Mouse (Mus musculus) frontal cortex, adult (tissue): ENCODE data around the gene Nckap1.
A peak's percentile ranks its signal among the peaks of the same experiment; 100 is the strongest.

Experiments
- ATAC-seq: cut with Nextera tagmentation; 2 replicates; pipeline ENCODE4 v1.9.2; 2017; ENCODE audit warnings: mild to moderate bottlenecking, moderate library complexity, mixed read lengths; ENCODE audit not compliant: low TSS enrichment

Gene Nckap1

DNA sequence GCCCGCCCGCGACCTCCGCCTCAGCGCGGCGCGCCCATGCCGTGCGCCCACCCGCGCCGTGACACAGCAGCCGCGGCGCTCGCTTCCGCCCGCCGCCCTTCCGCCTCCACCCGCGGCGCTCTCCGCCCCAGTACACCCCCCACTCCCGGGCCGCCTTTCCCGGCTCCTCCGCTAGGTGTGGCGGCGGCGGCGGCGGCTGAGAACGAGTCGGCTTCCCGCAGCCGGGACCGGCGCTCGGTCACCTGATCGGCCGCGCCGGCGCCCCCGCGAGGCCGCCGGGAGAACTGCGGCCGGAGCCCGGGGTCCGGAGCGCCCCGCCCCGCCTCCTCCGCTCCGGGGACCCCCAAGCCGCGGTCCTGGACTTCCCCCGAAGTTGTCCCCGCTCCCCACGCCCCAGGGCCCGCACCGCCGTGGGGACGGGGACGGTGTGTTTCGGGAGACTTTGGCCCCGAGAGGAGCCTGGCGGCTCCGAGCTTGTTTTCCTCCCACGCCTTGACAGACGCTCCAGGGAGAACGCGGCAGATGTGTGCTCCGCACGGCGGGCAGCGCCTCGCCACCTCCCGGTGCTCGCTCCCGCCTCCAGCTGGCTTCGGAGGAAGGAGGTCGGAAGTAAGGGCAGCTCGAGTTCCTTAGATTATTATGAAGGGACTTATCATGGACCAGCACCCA is at the start of gene Nckap1:
Nckap1 (minus strand) TSS at position 338 of the 669 bp plus-strand sequence.
- ATAC-seq, result peak; percentile 86

GRCm38 (mm10) chr2:80624523-80624922 is 43.3 kb upstream of the Nckap1 start:
- peak; percentile 50 for ATAC-seq

GRCm38 (mm10) chr2:80621921-80622320 is 40.7 kb upstream of the Nckap1 start:
- no peak for ATAC-seq

GRCm38 (mm10) chr2:80618991-80619390 is 37.8 kb upstream of the Nckap1 start:
- no peak for ATAC-seq

GRCm38 (mm10) chr2:80616854-80617737 is 35.9 kb upstream of the Nckap1 start, which contains the start of the genes Dusp19 and Nup35:
Gene Dusp19, plus strand, starts transcription at chr2:80617045.
Gene Nup35, plus strand, starts transcription at chr2:80617236.
- peak; percentile 98 for ATAC-seq

DNA sequence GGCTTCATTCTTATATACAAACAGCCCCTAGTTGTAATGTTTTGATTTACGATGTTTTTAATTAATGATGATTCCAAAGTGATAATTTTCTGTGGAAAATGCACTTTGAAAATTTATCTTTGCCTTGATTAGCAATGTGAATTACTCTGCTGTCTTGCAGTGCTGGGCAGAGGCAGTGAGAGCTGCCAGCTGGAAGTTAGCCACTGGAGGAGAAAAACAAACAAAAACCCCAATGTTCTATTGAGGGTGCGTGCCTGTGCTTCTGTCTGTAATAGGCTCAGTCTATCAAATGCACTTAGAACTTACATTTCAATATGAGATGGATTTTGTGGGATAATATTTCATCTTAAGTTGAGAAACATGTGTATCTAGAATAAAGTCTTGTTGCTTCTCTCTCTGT is 31.6 kb upstream of the Nckap1 start:
- 0 out of 2 replicates have a peak, but pooled peaks have one; percentile 36 for ATAC-seq

GRCm38 (mm10) chr2:80612286-80612685 is 31.1 kb upstream of the Nckap1 start:
- no peak for ATAC-seq

GRCm38 (mm10) chr2:80603771-80604426 is 22.7 kb upstream of the Nckap1 start:
- peak; percentile 69 for ATAC-seq

GRCm38 (mm10) chr2:80602756-80603155 is 21.6 kb upstream of the Nckap1 start:
- ATAC-seq, result no peak

GRCm38 (mm10) chr2:80600611-80601010 is 19.4 kb upstream of the Nckap1 start:
- ATAC-seq, result no peak

- ATAC-seq, result peak; percentile 69
Observed at GRCm38 (mm10) chr2:80599850-80600249, 18.7 kb upstream of the Nckap1 start.

DNA sequence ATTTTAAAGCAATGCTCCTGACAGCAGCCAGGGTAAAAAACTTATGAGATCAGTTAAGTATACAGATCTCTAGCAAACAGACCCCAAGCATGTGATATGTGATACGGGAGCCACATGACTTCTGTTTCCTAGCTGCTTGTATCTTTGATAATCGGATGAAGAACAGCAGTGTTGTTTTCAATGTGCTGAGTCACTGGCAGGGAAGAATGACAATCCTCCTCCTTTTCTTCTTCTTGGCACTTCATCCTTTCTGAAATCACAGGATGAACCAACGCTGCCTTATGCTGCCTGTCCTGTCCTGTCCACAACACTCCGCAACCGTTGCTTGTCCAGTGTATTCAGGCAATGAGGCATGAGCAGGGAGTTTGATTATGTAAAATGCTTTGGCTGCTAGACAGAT is 15.8 kb upstream of the Nckap1 start:
- peak; percentile 51 for ATAC-seq

GRCm38 (mm10) chr2:80594215-80594918 is 13.2 kb upstream of the Nckap1 start:
- ATAC-seq, result peak; percentile 81

DNA sequence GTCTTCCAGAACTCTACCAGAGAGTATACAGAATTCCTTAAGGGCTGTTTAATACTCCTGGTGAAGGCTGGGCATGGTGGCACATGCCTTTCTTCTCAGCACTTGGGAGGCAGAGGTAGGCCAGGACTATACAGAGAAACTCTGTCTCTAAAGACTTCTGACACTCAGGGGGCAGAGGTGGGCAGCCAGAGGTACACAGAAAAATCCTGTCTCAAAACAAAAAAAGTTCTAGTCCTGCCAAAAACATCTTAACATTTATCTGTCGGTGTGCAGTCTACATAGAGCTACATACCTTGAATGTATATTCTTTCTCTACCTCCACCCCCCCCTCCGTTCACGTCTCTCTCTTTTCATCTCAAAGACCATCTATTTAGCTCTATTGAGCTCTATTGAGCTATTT is 1.2 kb upstream of the Nckap1 start:
- ATAC-seq, result no peak

DNA sequence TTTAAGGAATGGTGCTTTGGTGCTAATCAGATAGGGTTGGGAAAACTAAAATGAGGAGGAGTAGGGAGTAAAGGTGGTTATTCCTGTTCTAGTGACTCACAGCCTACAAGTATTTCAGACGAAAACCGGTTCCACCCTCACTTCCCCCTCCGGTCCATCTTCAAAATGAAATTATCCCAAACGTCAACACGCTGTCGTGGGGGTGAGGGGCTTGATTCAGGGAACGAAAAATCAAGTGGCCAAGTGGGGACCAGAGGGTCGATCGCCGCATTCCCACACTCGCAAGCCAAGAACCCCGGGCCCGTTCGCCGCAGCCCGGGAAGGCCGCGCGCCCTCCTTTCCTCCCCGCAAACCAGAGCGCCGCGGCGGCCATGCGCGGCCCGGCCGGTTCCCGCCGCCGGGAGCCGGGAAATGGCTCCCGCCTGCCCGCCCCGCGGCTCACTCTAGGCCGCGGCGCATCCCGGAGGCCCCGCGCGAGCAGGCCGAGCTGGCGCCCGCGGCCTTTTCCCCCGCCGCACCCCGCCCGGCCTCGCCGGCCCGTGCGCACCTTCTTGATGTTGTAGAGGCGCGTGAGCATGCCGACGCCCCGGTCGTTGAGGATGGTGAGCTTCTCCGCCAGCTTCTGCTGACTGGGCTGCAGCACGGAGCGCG is 744 bp downstream of the Nckap1 start:
- peak; percentile 26 for ATAC-seq

- no peak for ATAC-seq
Observed at GRCm38 (mm10) chr2:80579253-80579891, 1.8 kb downstream of the Nckap1 start.

GRCm38 (mm10) chr2:80577286-80577685 is 3.9 kb downstream of the Nckap1 start:
- no peak for ATAC-seq

- peak; percentile 86 for ATAC-seq
Observed at GRCm38 (mm10) chr2:80570656-80571055, 10.5 kb downstream of the Nckap1 start.

- ATAC-seq, result peak; percentile 53
Observed at GRCm38 (mm10) chr2:80567411-80567810, 13.8 kb downstream of the Nckap1 start.

DNA sequence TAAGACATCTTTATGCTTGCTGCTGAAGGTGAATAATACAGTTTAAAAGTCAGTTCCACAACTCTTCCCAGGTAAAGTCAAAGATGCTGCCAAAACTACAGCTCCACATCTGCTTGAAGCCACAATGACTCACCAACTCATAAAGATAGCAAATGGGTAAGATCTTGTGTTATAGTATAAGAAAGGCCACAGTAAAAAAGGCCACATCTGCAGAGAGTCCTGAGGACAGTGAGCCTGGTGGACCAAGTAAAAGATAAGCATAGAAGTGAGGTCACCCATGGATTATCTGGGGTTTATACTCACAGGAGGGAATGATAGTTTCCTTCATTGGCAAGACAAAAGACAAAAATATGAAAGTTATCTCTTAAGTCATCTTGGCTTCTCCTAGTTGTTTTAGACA is 18.9 kb downstream of the Nckap1 start:
- no peak for ATAC-seq

- no peak for ATAC-seq
Observed at GRCm38 (mm10) chr2:80561478-80561877, 19.7 kb downstream of the Nckap1 start.
